Mouse (Mus musculus) midbrain, embryonic 13.5 days (tissue): ENCODE results near the gene Dnajb2. TPM values are rescaled to one million over a fixed set of nuclear protein-coding genes. Genes with fewer than 3 reads are reported as not detected.
A peak's percentile ranks its signal among the peaks of the same experiment; 100 is the strongest.

Source experiments
- ATAC-seq: fragments of 200-750 bp; cut with Nextera tagmentation; 2 replicates; pipeline ENCODE4 v1.8.0; 2017; ENCODE audit warnings: mild to moderate bottlenecking, moderate TSS enrichment, moderate library complexity
- H3K27ac ChIP-seq: fragments of 300-500 bp; sonication (generic); 2 replicates; pipeline ENCODE4 v1.5.1; 2015; ENCODE audit warnings: inconsistent platforms, mild to moderate bottlenecking, moderate library complexity
- H3K27me3 ChIP-seq: fragments of 300-500 bp; sonication (generic); 2 replicates; pipeline ENCODE4 v1.6.1; 2015; ENCODE audit warnings: mild to moderate bottlenecking, inconsistent platforms
- H3K36me3 ChIP-seq: fragments of 300-500 bp; sonication (generic); 2 replicates; pipeline ENCODE4 v1.6.1; 2015; ENCODE audit warnings: mild to moderate bottlenecking, inconsistent platforms
- H3K4me1 ChIP-seq: fragments of 300-500 bp; sonication (generic); replicated peaks from 2 replicates; pipeline ENCODE4 v1.6.1; 2015; ENCODE audit warnings: inconsistent platforms
- H3K4me2 ChIP-seq: fragments of 300-500 bp; sonication (generic); replicated peaks from 2 replicates; pipeline ENCODE4 v1.6.1; 2015; ENCODE audit warnings: moderate library complexity, mild to moderate bottlenecking, inconsistent platforms
- H3K4me3 ChIP-seq: fragments of 300-500 bp; sonication (generic); replicated peaks from 2 replicates; pipeline ENCODE4 v1.5.1; 2015; ENCODE audit warnings: mild to moderate bottlenecking, inconsistent platforms
- H3K9ac ChIP-seq: fragments of 300-500 bp; sonication (generic); replicated peaks from 2 replicates; pipeline ENCODE4 v1.6.1; 2015; ENCODE audit warnings: mild to moderate bottlenecking, inconsistent platforms
- H3K9me3 ChIP-seq: fragments of 300-500 bp; sonication (generic); 2 replicates; pipeline ENCODE4 v1.6.1; 2016; ENCODE audit warnings: mild to moderate bottlenecking, inconsistent platforms
- WGBS: fragments of 180-500 bp; shearing (Covaris S2); methylation state at CpG from one replicate; pipeline ENCODE4 v1.1.7; 2015; 5-methylcytosine and 5-hydroxymethylcytosine counted together
- polyA plus RNA-seq: library from polyadenylated mRNA; unstranded; fragments of >200 nt; fragmentation: Nextera tagmentation; extraction: Ambion mirVana; gene quantifications from 2 replicates; pipeline ENCODE4 v1.2.1, GENCODE M21; 2015

Gene Dnajb2
- polyA plus RNA-seq, 1 experiment from 2014 or later = 56.7 TPM

- WGBS = 14% methylated on average over 17 of the region's 17 CpGs
- no peak overlapping the region for H3K27ac ChIP-seq
- H3K4me1 ChIP-seq = peaks cover 51% of the 10 kb centered on the region
- peak overlapping the region; percentile 95 for H3K9ac ChIP-seq
- H3K4me3 ChIP-seq = peak overlapping the region; percentile 98
- no peaks in the 10 kb centered on the region for H3K9me3 ChIP-seq
- peaks cover 42% of the 10 kb centered on the region for H3K36me3 ChIP-seq
- H3K27me3 ChIP-seq = peaks cover 9% of the 10 kb centered on the region
- H3K4me2 ChIP-seq = peak overlapping the region; percentile 99
- peak; percentile 35 for ATAC-seq
Observed at GRCm38 (mm10) chr1:75211141-75211708, 25.0 kb upstream of the Dnajb2 start.

- Histone ChIP-seq H3K27ac (no peak overlapping the region), H3K4me1 (peaks cover 51% of the 10 kb centered on the region), H3K27me3 (peaks cover 22% of the 10 kb centered on the region), H3K9ac (no peak overlapping the region), H3K4me2 (no peak overlapping the region), H3K36me3 (peaks cover 42% of the 10 kb centered on the region), H3K4me3 (no peak overlapping the region), H3K9me3 (no peaks in the 10 kb centered on the region)
- no peak for ATAC-seq
- 81% methylated on average over 4 of the region's 4 CpGs for WGBS
Observed at GRCm38 (mm10) chr1:75212542-75212941, 23.7 kb upstream of the Dnajb2 start.

GRCm38 (mm10) chr1:75213096-75213495, 23.1 kb upstream of the Dnajb2 start:
- H3K27ac ChIP-seq = no peak overlapping the region
- 89% methylated on average over 7 of the region's 7 CpGs for WGBS
- peaks cover 42% of the 10 kb centered on the region for H3K36me3 ChIP-seq
- H3K9me3 ChIP-seq = no peaks in the 10 kb centered on the region
- no peak overlapping the region for H3K9ac ChIP-seq
- H3K27me3 ChIP-seq = peaks cover 28% of the 10 kb centered on the region
- H3K4me1 ChIP-seq = peaks cover 53% of the 10 kb centered on the region
- H3K4me2 ChIP-seq = no peak overlapping the region
- no peak overlapping the region for H3K4me3 ChIP-seq
- no peak for ATAC-seq

GRCm38 (mm10) chr1:75214442-75214841, 21.8 kb upstream of the Dnajb2 start:
- peaks cover 40% of the 10 kb centered on the region for H3K27me3 ChIP-seq
- H3K9me3 ChIP-seq = no peaks in the 10 kb centered on the region
- no peak overlapping the region for H3K4me2 ChIP-seq
- ATAC-seq = no peak
- H3K36me3 ChIP-seq = peaks cover 42% of the 10 kb centered on the region
- H3K4me3 ChIP-seq = no peak overlapping the region
- H3K9ac ChIP-seq = no peak overlapping the region
- 84% methylated on average over 2 of the region's 2 CpGs for WGBS
- no peak overlapping the region for H3K27ac ChIP-seq
- peaks cover 54% of the 10 kb centered on the region for H3K4me1 ChIP-seq

GRCm38 (mm10) chr1:75214886-75215285, 21.3 kb upstream of the Dnajb2 start:
- Histone ChIP-seq H3K27ac (no peak overlapping the region), H3K4me3 (no peak overlapping the region), H3K9ac (no peak overlapping the region), H3K9me3 (no peaks in the 10 kb centered on the region), H3K4me1 (peaks cover 54% of the 10 kb centered on the region), H3K27me3 (peaks cover 43% of the 10 kb centered on the region), H3K4me2 (no peak overlapping the region), H3K36me3 (peaks cover 42% of the 10 kb centered on the region)
- no peak for ATAC-seq
- WGBS = 75% methylated on average over 5 of the region's 5 CpGs

GRCm38 (mm10) chr1:75215785-75216184, 20.4 kb upstream of the Dnajb2 start:
- Histone ChIP-seq H3K9me3 (no peaks in the 10 kb centered on the region), H3K9ac (no peak overlapping the region), H3K27ac (no peak overlapping the region), H3K36me3 (peaks cover 42% of the 10 kb centered on the region), H3K4me1 (peaks cover 49% of the 10 kb centered on the region), H3K4me2 (no peak overlapping the region), H3K4me3 (no peak overlapping the region), H3K27me3 (peaks cover 52% of the 10 kb centered on the region)
- 95% methylated on average over 9 of the region's 9 CpGs for WGBS
- ATAC-seq = no peak

- H3K27ac ChIP-seq = no peak overlapping the region
- H3K27me3 ChIP-seq = peaks cover 64% of the 10 kb centered on the region
- 85% methylated on average over 13 of the region's 13 CpGs for WGBS
- H3K4me2 ChIP-seq = no peak overlapping the region
- H3K9me3 ChIP-seq = no peaks in the 10 kb centered on the region
- no peak overlapping the region for H3K4me3 ChIP-seq
- H3K9ac ChIP-seq = no peak overlapping the region
- H3K36me3 ChIP-seq = peaks cover 41% of the 10 kb centered on the region
- ATAC-seq = no peak
- peaks cover 39% of the 10 kb centered on the region for H3K4me1 ChIP-seq
Observed at GRCm38 (mm10) chr1:75216797-75217585, 19.2 kb upstream of the Dnajb2 start.

- Histone ChIP-seq H3K9me3 (no peaks in the 10 kb centered on the region), H3K4me3 (peak overlapping the region; percentile 56; the same call in 1 of the 2 replicates), H3K4me2 (peak overlapping the region; percentile 95; the same call in 1 of the 2 replicates), H3K4me1 (peaks cover 30% of the 10 kb centered on the region), H3K36me3 (peaks cover 32% of the 10 kb centered on the region), H3K9ac (0 out of 2 replicates have a peak overlapping the region, but pooled peaks have one; percentile 68), H3K27ac (no peak overlapping the region), H3K27me3 (peaks cover 73% of the 10 kb centered on the region)
- no peak for ATAC-seq
- whole genome bisulfite sequencing = 7% methylated on average over 6 of the region's 6 CpGs
Observed at GRCm38 (mm10) chr1:75217893-75218226, 18.3 kb upstream of the Dnajb2 start.

GRCm38 (mm10) chr1:75218227-75219001, 17.8 kb upstream of the Dnajb2 start:
- Histone ChIP-seq H3K4me1 (peaks cover 25% of the 10 kb centered on the region), H3K27me3 (peaks cover 78% of the 10 kb centered on the region), H3K27ac (no peak overlapping the region), H3K9me3 (no peaks in the 10 kb centered on the region), H3K9ac (peak overlapping the region; percentile 68), H3K36me3 (peaks cover 27% of the 10 kb centered on the region), H3K4me2 (peak overlapping the region; percentile 95), H3K4me3 (peak overlapping the region; percentile 56)
- 3% methylated on average over 38 of the region's 38 CpGs for WGBS
- ATAC-seq = peak; percentile 77

- peaks cover 78% of the 10 kb centered on the region for H3K27me3 ChIP-seq
- H3K27ac ChIP-seq = no peak overlapping the region
- H3K4me1 ChIP-seq = peaks cover 24% of the 10 kb centered on the region
- ATAC-seq = peak; percentile 90
- no peaks in the 10 kb centered on the region for H3K9me3 ChIP-seq
- peaks cover 20% of the 10 kb centered on the region for H3K36me3 ChIP-seq
- WGBS = under 1% methylated on average over 24 of the region's 24 CpGs
- H3K9ac ChIP-seq = peak overlapping the region; percentile 68
- peak overlapping the region; percentile 56 for H3K4me3 ChIP-seq
- H3K4me2 ChIP-seq = peak overlapping the region; percentile 95
Observed at GRCm38 (mm10) chr1:75219078-75219477, 17.1 kb upstream of the Dnajb2 start.

GRCm38 (mm10) chr1:75219531-75219930, 16.7 kb upstream of the Dnajb2 start, which contains the start of gene Tuba4a:
TSS of gene Tuba4a (minus strand) at chr1:75219865.
- H3K4me1 ChIP-seq = peaks cover 21% of the 10 kb centered on the region
- peaks cover 78% of the 10 kb centered on the region for H3K27me3 ChIP-seq
- peak within 1 kb of the TSS; percentile 95 for H3K4me2 ChIP-seq
- no peaks in the 10 kb centered on the region for H3K9me3 ChIP-seq
- under 1% methylated on average over 34 of the region's 34 CpGs for WGBS
- H3K27ac ChIP-seq = no peak within 1 kb of the TSS
- peak within 1 kb of the TSS; percentile 56 for H3K4me3 ChIP-seq
- peak; percentile 73 for ATAC-seq
- H3K36me3 ChIP-seq = peaks cover 15% of the 10 kb centered on the region
- peak within 1 kb of the TSS; percentile 68 for H3K9ac ChIP-seq

- ATAC-seq = no peak
- H3K4me2 ChIP-seq = no peak overlapping the region
- no peak overlapping the region for H3K9ac ChIP-seq
- H3K27me3 ChIP-seq = peaks cover 71% of the 10 kb centered on the region
- no peak overlapping the region for H3K4me3 ChIP-seq
- H3K4me1 ChIP-seq = peaks cover 19% of the 10 kb centered on the region
- no peaks in the 10 kb centered on the region for H3K36me3 ChIP-seq
- 82% methylated on average over 3 of the region's 3 CpGs for WGBS
- H3K27ac ChIP-seq = no peak overlapping the region
- H3K9me3 ChIP-seq = no peaks in the 10 kb centered on the region
Observed at GRCm38 (mm10) chr1:75221538-75221937, 14.7 kb upstream of the Dnajb2 start.
